Mouse (Mus musculus): Measurements from ENCODE around the gene Smpd2.
A peak's percentile ranks its signal among the peaks of the same experiment; 100 is the strongest.

Smpd2 gene

DNA sequence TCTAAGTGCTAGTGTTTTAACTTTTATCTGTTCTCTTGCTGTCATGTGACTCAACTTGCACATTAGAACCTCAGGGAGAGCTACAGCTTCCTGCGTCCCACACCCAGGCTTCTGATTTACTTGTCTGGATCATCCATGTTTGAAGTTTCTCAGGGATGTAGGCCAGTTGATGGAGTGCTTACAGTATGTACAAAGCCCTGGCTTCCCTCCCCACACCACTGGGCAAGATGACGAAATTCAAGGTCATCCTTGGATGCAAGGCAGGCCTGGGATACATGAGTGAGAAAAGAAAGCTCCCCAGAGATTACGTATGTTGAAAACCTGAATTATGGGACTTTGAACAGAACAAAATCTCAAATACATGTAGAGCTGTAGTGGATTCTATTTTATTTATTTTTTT lies 37.4 kb downstream of the Smpd2 start:
- no peak for DNase-seq (ENCODE audit: low read depth, low spot score)

DNA sequence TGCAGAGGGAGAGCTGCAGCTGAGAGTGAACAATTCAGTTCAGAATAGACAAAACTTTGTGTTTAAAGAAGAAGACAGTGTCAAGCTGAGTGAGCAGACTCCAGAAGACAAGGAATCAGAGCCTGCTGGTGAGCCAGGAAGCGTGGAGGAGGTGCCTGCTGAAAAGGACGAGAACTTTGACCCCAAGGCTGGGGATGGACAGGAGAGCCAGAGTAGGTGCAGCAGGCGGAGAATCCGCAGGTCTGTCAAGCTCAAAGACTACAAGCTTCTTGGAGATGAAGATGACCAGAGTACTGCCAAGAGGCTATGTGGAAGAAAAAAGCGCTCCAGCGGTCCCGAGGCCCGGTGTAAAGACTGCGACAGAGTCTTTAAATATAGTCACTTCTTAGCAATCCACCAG lies 38.5 kb downstream of the Smpd2 start:
- no peak for DNase-seq (ENCODE audit: low read depth, low spot score)

DNA sequence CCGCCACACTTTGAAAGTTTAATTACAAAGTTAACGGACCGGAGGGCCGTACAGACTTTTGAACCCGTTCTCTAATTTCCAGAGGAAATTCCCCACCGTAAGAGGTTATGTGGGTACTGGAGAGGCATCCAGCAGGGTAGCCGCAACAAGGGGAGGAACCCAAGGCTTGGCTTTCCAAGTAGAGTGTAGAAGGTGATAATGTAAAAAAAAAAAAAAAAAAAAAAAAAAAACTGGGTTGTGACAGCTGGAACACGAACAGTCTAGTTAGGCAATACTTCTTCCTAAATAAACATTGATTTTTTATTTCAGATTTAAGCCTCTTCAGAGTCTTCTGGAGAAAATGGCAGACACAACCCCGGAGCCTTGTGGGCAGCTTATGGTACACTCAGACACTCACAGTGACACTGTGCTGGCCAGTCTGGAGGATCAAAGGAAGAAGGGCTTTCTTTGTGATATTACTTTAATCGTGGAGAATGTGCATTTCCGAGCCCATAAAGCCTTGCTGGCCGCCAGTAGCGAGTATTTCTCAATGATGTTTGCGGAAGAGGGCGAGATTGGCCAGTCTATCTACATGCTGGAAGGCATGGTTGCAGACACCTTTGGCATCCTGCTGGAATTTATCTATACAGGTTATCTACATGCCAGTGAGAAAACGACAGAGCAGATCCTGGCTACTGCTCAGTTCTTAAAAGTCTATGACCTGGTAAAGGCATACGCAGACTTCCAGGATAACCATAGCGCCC lies 39.2 kb downstream of the Smpd2 start:
- no peak for DNase-seq (ENCODE audit: low read depth, low spot score)

GRCm38 (mm10) chr10:41450137-41450670 lies 40.0 kb downstream of the Smpd2 start, which contains the start of gene Zbtb24:
Gene Zbtb24, plus strand, starts transcription at chr10:41450383.
- peak; percentile 98 for DNase-seq (ENCODE audit: low read depth, low spot score)

DNA sequence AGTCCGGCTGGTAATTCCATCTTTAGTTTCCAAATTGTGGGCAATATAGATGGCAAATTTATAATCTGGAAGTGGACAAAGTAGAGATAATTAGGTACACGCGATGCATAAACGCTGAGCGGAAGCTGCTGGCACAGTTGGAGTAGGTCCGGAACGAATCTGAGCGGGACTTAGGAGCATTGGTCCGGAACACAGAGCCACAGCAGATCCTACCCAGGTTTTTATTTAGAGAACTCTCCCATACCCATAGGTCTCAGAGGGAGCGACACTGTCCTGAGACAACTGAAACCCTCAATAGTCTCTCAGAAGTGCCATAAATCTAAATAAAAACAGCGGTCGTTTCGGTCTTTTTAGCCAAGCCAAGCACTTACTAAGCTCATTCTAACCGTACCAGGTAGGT lies 40.5 kb downstream of the Smpd2 start:
- DNase-seq (ENCODE audit: low read depth, low spot score) = peak; percentile 82

DNA sequence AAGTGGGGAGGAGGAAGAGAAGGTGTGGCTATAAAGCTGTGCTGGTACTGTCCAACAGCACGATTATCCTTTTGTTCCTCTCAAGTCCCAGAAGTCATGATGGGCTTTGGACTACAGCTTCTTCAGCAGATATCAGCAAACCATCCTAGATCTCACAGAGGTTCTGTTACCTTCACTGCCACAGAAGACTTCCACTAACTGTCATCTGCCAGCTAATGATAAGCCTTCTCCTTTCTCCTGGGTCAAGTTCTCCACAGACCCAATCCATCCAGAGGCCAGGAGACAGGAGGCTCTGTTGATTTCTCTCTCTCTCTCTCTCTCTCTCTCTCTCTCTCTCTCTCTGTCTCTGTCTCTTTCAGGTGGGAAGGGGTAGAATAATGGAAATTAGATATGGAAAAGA lies 42.0 kb downstream of the Smpd2 start:
- no peak for DNase-seq (ENCODE audit: low read depth, low spot score)
